Mouse (Mus musculus) stomach, postnatal 0 days (tissue): Measurements from ENCODE around the gene Gm13697.
A peak's percentile ranks its signal among the peaks of the same experiment; 100 is the strongest.

Experiments
- CTCF ChIP-seq: IDR thresholded peaks from 2 replicates; pipeline ENCODE4 v1.5.1; 2016; ENCODE audit warnings: antibody characterized with exemption, low read depth, mild to moderate bottlenecking, moderate library complexity
- EP300 ChIP-seq: optimal IDR thresholded peaks from 2 replicates; pipeline ENCODE3; 2016; ENCODE audit warnings: antibody characterized with exemption

- TF ChIP-seq CTCF (peak; percentile 27), EP300 (no peak)
Measured at GRCm38 (mm10) chr2:83941378-83941777, 43.2 kb upstream of the Gm13697 start.
